Mouse (Mus musculus) left cerebral cortex, adult 18-20 months (tissue): ENCODE data around the gene Ptgdr2. TPM values are rescaled to one million over a fixed set of nuclear protein-coding genes. Genes with fewer than 3 reads are reported as not detected.

Experiments
- DNase-seq, 2 experiments: peaks; one replicate each; pipeline ENCODE4 v3.0.0; 2021 to 2022; ENCODE audit warnings: low spot score in 2 of 2, mixed read lengths in 1 of 2
- total RNA-seq, 2 experiments: library from RNA; stranded (reverse); gene quantifications; 2 replicates each; pipeline ENCODE4 v1.2.3; 2021

The Ptgdr2 gene
- total RNA-seq, 2 experiments from 2014 or later = 0.23 TPM; not detected in 1

DNA sequence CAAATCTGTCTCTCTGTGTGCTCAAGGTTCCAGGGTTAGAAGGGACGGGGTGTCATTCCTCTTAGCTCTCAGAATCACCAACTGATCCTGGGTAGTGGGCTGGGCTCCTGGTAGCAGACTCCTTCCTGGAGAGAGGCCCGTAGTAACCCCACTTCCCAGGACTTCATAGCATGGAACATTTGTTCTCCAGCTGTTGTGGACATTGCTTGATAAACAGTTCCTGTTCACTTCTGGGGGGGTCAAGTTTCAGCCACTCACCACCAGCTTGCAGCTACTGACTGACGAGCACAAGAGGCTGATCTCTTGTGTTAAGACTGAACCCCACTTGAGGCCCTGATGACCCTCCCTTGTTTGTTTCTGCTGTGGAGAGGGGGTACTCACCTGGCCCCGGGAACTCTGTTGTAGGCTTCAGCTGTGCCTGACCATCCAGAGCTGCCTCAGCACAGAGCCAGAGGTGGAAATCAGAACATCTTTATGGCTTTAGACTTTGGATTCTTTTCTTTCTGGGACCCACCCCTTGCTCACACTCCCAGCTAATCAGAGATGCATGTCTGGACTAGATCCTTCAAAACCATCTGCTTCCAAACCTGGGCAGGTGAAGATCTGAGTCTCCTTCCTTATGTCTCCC, 37.4 kb downstream of the Ptgdr2 start, which contains the start of gene Ms4a10:
Ms4a10 (minus strand) TSS at position 433 of the 628 bp plus-strand sequence.
- DNase-seq = no peak

DNA sequence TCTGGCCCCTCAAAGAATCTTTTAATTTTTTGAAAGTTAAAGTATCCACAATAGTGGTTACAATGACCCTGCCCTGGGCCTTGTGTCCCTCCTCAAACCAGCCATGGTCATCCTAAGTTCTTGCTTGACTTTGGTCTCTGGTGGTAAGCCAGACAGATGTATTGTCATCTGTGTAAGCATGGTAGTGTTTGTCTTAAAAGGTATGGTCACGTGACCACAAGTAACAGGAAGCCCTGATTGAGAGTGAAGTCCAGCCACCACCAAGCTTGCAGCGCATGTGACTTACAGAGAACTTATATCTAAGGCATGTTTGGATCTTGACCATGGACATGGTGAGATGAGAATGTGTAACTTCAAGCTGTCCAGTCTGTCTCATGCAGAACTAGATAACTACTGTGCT, 38.2 kb downstream of the Ptgdr2 start:
- no peak for DNase-seq

DNA sequence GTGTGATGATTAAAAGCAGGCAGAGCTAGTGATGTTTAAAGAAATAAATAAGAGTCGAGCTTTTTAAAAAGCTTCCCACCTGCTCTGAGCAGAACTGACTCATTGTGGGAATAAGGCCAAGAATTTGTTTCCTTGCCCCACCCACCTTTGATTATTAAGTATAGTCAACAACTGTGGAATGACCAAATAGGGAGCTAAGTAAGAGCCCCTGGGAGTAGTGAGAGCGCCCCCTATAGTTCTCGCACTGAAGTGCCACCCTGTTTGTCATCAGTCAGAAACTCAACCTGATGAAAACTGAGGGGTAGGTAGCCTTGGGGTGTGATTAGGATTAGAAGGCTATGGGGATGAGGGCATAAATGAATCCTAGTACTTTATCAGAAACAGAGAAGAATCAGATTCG, 39.4 kb downstream of the Ptgdr2 start:
- no peak for DNase-seq

GRCm38 (mm10) chr19:10979184-10980168, 42.5 kb downstream of the Ptgdr2 start:
- DNase-seq = peak; percentile 75 to 76

GRCm38 (mm10) chr19:10980210-10980609, 43.2 kb downstream of the Ptgdr2 start:
- no peak for DNase-seq

- peak; percentile 3 to 27 for DNase-seq
These were observed 46.2 kb downstream of the Ptgdr2 start for GRCm38 (mm10) chr19:10983146-10983545.

DNA sequence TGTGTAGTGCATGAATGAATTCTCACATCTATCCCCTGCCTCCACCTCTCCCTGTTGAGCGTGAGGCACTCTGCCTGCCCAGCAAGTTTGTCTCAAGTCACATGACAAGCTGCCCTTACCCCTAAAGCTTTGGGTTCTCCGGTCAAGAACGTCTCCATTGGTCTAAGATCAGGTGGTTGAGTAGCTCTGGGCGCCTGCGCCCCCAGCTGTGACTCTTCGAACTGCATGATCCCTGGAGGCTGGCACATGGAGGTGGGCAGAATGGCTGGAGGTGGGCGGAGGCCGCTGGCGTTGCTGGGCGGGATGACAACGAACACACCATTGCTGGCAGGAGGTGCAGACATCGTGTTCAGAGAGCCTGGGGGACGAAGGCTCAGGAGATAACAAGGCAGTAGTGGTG, 47.6 kb downstream of the Ptgdr2 start:
- DNase-seq = no peak

GRCm38 (mm10) chr19:10985889-10986288, 48.9 kb downstream of the Ptgdr2 start:
- DNase-seq = no peak

GRCm38 (mm10) chr19:10988563-10988962, 51.6 kb downstream of the Ptgdr2 start:
- no peak for DNase-seq

GRCm38 (mm10) chr19:10990751-10991150, 53.8 kb downstream of the Ptgdr2 start:
- DNase-seq = no peak

GRCm38 (mm10) chr19:10991911-10992310, 55.0 kb downstream of the Ptgdr2 start:
- DNase-seq = no peak

Other genes starting within 250 kb of the Ptgdr2 start
- gene Vps37c, start 248.4 kb upstream of the Ptgdr2 start, total RNA-seq = 10 to 100 TPM; 21.7 to 25.8 TPM
- under 1 TPM in 1 of 2 experiments, not detected in 1; 0.16 TPM for gene Cd5, start 198.2 kb upstream of the Ptgdr2 start, total RNA-seq
- 1 to 10 TPM; 1.9 to 2.4 TPM for gene Cd6, start 107.1 kb upstream of the Ptgdr2 start, total RNA-seq
- 1 to 10 TPM; 1.2 to 1.4 TPM for gene Slc15a3, start 97.4 kb upstream of the Ptgdr2 start, total RNA-seq
- 100 to 1,000 TPM; 233 to 258 TPM for gene Tmem132a, start 67.2 kb upstream of the Ptgdr2 start, total RNA-seq
- gene Tmem109, start 55.2 kb upstream of the Ptgdr2 start, total RNA-seq = 10 to 100 TPM; 47.7 to 55.1 TPM
- 100 to 1,000 TPM; 207 to 211 TPM for gene Prpf19, start 41.9 kb upstream of the Ptgdr2 start, total RNA-seq
- gene Zp1, start 16.5 kb upstream of the Ptgdr2 start, total RNA-seq = not detected
- 1 to 10 TPM; 6.7 to 7.9 TPM for gene Ccdc86, start 12.1 kb downstream of the Ptgdr2 start, total RNA-seq
- gene Ms4a10, start 37.5 kb downstream of the Ptgdr2 start, total RNA-seq = not detected
- not detected for gene Ms4a15, start 56.1 kb downstream of the Ptgdr2 start, total RNA-seq
- gene Ms4a18, start 80.9 kb downstream of the Ptgdr2 start, total RNA-seq = not detected
- gene Ms4a8a, start 143.9 kb downstream of the Ptgdr2 start, total RNA-seq = under 1 TPM in 1 of 2 experiments, not detected in 1; 0.46 TPM
- gene 1700017D01Rik, start 193.7 kb downstream of the Ptgdr2 start, total RNA-seq = not detected
- gene 1700025F22Rik, start 228.2 kb downstream of the Ptgdr2 start, total RNA-seq = not detected